Mouse (Mus musculus) liver, embryonic 11.5 days (tissue): ENCODE measurements at regions not wholly inside any gene's neighbourhood (a gene's known extent, or its start where the extent isn't known, plus 50 kb on each side); places are given as distances from the start of the nearest gene placed in this dataset.

Experiments used
- ATAC-seq: fragments of 200-750 bp; cut with Nextera tagmentation; replicated peaks from 2 replicates; pipeline ENCODE4 v1.8.0; 2017; ENCODE audit warnings: moderate number of reproducible peaks, mild to moderate bottlenecking, moderate TSS enrichment, moderate library complexity; ENCODE audit not compliant: low FRiP score
- DNase-seq: peaks from one replicate; pipeline ENCODE4 v3.0.0-alpha.2; 2017; ENCODE audit warnings: low spot score
- H3K27ac ChIP-seq: fragments of 300-500 bp; sonication (generic); 2 replicates; pipeline ENCODE4 v1.5.1; 2014; ENCODE audit warnings: mild to moderate bottlenecking, low read depth, low read length, control low read depth
- H3K27me3 ChIP-seq: fragments of 300-500 bp; sonication (generic); replicated peaks from 2 replicates; pipeline ENCODE4 v1.6.1; 2014; ENCODE audit warnings: low read length, mixed read lengths; ENCODE audit not compliant: control insufficient read depth, insufficient read depth
- H3K36me3 ChIP-seq: fragments of 300-500 bp; sonication (generic); 2 replicates; pipeline ENCODE4 v1.6.1; 2014; ENCODE audit warnings: mild to moderate bottlenecking, low read length, moderate library complexity, mixed read lengths; ENCODE audit not compliant: control insufficient read depth, insufficient read depth
- H3K4me1 ChIP-seq: fragments of 300-500 bp; sonication (generic); replicated peaks from 2 replicates; pipeline ENCODE4 v1.6.1; 2014; ENCODE audit warnings: low read length, mixed read lengths; ENCODE audit not compliant: control insufficient read depth, insufficient read depth
- H3K4me2 ChIP-seq: fragments of 300-500 bp; sonication (generic); 2 replicates; pipeline ENCODE4 v1.6.1; 2014; ENCODE audit warnings: mild to moderate bottlenecking, control low read depth, moderate library complexity
- H3K4me3 ChIP-seq: fragments of 300-500 bp; sonication (generic); 2 replicates; pipeline ENCODE4 v1.5.1; 2014; ENCODE audit warnings: low read depth, low read length, control low read depth
- H3K9ac ChIP-seq: fragments of 300-500 bp; sonication (generic); 2 replicates; pipeline ENCODE4 v1.6.1; 2014; ENCODE audit warnings: low read depth, low read length, control low read depth
- H3K9me3 ChIP-seq: fragments of 300-500 bp; sonication (generic); 2 replicates; pipeline ENCODE4 v1.6.1; 2016; ENCODE audit warnings: low read length, inconsistent platforms, mixed read lengths; ENCODE audit not compliant: control insufficient read depth
- WGBS: fragments of 180-500 bp; shearing (Covaris S2); extraction: QIAGEN DNeasy Blood & Tissue Kit; methylation state at CpG from one replicate; pipeline ENCODE4 v1.1.7; 2014; 5-methylcytosine and 5-hydroxymethylcytosine counted together

DNA sequence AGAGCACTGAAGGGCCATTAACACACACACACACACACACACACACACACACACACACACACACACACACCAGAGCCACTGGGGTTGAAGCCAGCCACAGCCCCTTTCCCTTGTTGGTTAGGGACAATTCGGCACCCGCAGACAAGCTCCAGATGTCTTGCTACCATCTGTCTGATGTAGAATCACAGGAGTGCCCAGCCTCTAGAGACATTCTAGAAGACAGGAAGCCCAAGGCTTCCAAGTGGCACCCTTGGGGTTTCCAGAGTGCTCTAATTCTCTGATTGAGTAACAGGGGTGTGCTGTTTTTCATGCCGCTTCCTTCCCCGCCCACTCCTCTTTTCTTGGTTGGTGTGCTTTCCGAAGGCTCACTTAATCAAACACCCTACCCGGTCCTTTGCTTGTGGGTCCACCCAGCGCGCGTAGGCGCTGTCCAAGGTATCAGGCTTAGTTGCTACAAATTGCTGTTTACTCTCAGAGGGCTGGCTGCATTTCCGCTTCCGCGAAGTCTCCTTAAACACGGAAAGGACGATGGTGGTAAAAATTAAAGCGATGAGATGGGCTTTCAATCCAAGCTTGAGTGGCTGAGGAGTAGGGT, 59.5 kb upstream of the Zbtb18 start:
- H3K9me3 ChIP-seq, result no peaks in the 10 kb centered on the region
- H3K27ac ChIP-seq, result no peak overlapping the region
- whole genome bisulfite sequencing, result 17% methylated on average over 16 of the region's 16 CpGs
- no peak overlapping the region for H3K9ac ChIP-seq
- H3K27me3 ChIP-seq, result no peaks in the 10 kb centered on the region
- ATAC-seq (no peak), DNase-seq (peak; percentile 49)
- no peaks in the 10 kb centered on the region for H3K4me1 ChIP-seq
- H3K36me3 ChIP-seq, result no peaks in the 10 kb centered on the region
- H3K4me3 ChIP-seq, result no peak overlapping the region
- H3K4me2 ChIP-seq, result no peak overlapping the region

DNA sequence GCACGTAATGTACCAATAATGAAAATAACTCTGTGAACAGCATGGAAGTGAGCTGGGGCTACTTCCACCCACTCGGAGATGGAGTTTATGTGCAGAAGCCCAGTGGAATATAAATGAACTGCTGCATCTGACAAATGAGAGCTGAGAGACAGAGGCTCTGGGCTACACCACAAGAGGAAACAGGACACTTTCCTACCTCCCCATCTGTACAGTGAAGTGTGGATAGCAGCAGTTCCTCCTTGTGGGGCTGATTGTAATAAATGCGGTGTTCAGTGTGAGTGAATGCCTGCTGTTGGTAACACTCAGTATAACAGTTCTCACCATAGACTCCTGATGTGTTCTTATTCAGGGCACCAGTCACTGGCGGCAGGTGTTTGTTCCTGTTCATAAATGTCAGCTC, 60.0 kb upstream of the Zbtb18 start:
- Histone ChIP-seq H3K4me3 (no peak overlapping the region), H3K9ac (no peak overlapping the region), H3K27ac (no peak overlapping the region), H3K27me3 (no peaks in the 10 kb centered on the region), H3K36me3 (no peaks in the 10 kb centered on the region), H3K4me1 (no peaks in the 10 kb centered on the region), H3K9me3 (no peaks in the 10 kb centered on the region), H3K4me2 (no peak overlapping the region)
- ATAC-seq, result no peak
- DNase-seq, result no peak
- 76% methylated on average over 4 of the region's 4 CpGs for WGBS

DNA sequence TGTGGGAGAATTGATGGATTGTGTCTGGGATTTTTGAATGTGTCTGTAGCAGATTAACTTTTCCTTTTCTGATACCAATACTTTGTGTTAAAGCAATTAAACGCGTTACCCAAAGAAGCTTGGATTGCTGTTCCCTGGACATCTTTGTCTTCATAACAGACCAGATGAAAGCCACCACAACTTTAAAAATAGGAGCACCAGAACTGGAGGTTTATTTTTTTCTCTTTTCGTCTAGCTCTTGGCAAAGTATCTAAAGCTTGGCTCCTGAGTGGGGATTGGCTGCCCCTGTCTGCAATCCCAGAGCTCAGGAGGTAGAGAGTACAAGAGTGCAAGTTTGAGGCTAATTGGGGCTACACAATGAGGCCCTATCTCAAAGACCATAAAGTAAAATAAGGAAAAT, 64.0 kb upstream of the Zbtb18 start:
- Histone ChIP-seq H3K9ac (no peak overlapping the region), H3K27ac (no peak overlapping the region), H3K4me2 (no peak overlapping the region), H3K4me1 (no peaks in the 10 kb centered on the region), H3K4me3 (no peak overlapping the region), H3K9me3 (no peaks in the 10 kb centered on the region), H3K36me3 (no peaks in the 10 kb centered on the region), H3K27me3 (no peaks in the 10 kb centered on the region)
- WGBS, result 83% methylated on average over 3 of the region's 3 CpGs
- DNase-seq (no peak), ATAC-seq (no peak)

DNA sequence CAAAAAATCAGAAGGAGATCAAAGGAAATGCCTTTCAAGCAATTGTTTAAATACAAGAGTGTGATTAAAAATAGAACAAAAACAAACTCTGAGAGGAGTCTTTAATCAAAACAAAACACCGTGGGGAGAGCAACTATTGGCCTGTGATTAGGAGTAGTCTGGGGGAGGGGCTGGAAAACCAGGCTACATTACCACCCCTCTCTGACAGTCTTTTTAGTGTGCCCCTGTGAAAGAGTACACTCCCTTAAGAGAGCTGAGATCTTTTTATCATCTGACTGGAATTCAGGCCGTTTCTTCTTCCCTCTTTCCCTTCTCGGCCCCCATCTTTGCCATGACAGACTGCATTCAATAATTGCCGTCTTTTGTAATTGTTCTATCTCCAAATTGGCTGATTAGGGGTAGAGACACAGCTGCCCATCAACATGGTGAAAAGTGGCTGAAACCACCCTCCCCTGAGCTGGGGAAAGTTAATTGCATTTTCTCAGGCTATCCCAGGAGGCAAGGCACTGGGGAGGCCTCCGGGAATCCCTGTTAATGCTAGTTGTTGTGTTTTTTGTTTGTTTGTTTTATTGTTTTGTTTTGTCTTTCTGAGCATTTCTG, 68.8 kb upstream of the Zbtb18 start:
- Histone ChIP-seq H3K4me2 (no peak overlapping the region), H3K9me3 (no peaks in the 10 kb centered on the region), H3K4me1 (no peaks in the 10 kb centered on the region), H3K4me3 (no peak overlapping the region), H3K27ac (no peak overlapping the region), H3K9ac (no peak overlapping the region), H3K36me3 (no peaks in the 10 kb centered on the region), H3K27me3 (no peaks in the 10 kb centered on the region)
- 19% methylated on average over 5 of the region's 5 CpGs for whole genome bisulfite sequencing
- DNase-seq, result no peak
- ATAC-seq, result no peak

DNA sequence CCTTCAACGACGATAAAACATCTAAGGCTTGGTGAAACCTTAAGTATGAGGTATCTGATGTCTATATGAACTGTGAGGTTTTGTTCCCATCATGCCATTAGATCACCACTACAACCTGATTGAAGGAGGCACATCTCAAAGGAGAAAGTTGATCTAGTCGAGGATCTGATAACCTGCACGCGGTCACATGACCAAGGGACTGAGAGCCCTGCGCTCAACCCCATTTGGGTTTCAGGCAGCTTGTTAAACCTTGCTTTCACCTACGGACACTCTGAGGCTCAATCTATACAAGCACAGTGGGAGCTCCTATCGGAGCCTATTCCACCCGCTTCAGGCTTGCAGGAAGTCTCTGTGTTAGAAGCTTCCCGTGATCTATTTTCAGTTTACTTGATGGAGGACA, 70.1 kb upstream of the Zbtb18 start:
- Histone ChIP-seq H3K4me2 (no peak overlapping the region), H3K36me3 (no peaks in the 10 kb centered on the region), H3K4me3 (no peak overlapping the region), H3K4me1 (no peaks in the 10 kb centered on the region), H3K27me3 (no peaks in the 10 kb centered on the region), H3K9ac (no peak overlapping the region), H3K9me3 (no peaks in the 10 kb centered on the region), H3K27ac (no peak overlapping the region)
- ATAC-seq (no peak), DNase-seq (no peak)
- 51% methylated on average over 10 of the region's 10 CpGs for WGBS

DNA sequence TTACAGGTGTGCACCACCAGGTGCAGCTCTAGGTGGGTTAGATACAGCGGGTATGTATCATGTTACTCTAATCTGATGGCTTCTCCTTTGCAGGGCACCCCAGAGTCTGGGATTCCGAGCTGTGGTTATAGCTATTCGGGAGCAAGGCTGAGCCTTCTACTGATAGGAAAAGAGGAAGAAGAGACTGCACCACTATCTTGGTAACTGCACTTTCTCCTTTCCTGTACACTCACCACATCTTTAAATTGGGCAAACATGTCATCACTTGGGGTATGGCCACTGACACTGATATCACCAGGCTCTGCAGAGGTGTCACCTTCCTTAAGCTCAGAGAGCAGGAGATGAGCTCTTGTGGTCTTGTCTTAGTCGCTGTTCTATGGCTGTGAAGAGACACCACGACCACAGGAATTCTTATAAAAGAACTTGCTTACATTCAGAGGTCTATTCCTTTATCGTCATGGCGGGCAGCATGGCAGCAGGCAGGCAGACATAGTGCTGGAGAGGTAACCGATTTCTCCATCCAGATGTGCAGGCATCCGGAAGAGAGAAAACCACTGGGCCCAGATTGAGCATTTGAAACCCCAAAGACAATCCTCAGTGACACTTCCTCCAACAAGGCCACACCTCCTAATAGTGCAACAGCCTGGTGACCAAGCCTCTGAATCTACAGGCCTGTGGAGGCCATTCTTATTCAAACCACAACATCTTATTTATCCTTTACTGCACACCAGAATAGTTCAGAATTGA, 74.1 kb upstream of the Zbtb18 start:
- no peak overlapping the region for H3K4me2 ChIP-seq
- no peaks in the 10 kb centered on the region for H3K27me3 ChIP-seq
- no peak overlapping the region for H3K9ac ChIP-seq
- ATAC-seq (no peak), DNase-seq (no peak)
- H3K36me3 ChIP-seq, result no peaks in the 10 kb centered on the region
- no peak overlapping the region for H3K27ac ChIP-seq
- WGBS, result 36% methylated on average over 9 of the region's 9 CpGs
- H3K9me3 ChIP-seq, result no peaks in the 10 kb centered on the region
- H3K4me1 ChIP-seq, result no peaks in the 10 kb centered on the region
- H3K4me3 ChIP-seq, result no peak overlapping the region

DNA sequence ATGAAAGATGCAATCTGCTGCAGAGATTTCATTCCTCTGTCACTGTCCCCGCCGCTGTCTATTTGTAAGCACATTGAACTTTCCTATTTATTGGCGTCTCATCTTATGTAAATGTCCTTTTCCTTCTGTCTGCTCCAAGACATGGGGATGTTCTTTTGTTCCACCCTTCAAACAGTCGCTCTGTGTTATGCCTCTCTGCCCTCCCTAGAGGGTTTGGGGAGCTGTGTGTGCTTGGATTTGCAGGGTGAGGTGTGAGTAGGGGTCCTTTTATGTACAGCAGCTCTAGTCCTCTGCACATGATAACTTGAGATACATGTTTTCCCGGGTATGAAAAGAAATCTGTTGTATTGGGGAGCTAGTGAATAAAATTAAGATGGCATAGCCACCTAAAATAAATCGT, 75.2 kb upstream of the Zbtb18 start:
- no peak overlapping the region for H3K27ac ChIP-seq
- H3K27me3 ChIP-seq, result no peaks in the 10 kb centered on the region
- H3K4me1 ChIP-seq, result no peaks in the 10 kb centered on the region
- no peak for DNase-seq
- no peak overlapping the region for H3K4me2 ChIP-seq
- 79% methylated on average over 6 of the region's 6 CpGs for WGBS
- H3K36me3 ChIP-seq, result no peaks in the 10 kb centered on the region
- no peak overlapping the region for H3K4me3 ChIP-seq
- no peaks in the 10 kb centered on the region for H3K9me3 ChIP-seq
- no peak overlapping the region for H3K9ac ChIP-seq
- ATAC-seq, result no peak

DNA sequence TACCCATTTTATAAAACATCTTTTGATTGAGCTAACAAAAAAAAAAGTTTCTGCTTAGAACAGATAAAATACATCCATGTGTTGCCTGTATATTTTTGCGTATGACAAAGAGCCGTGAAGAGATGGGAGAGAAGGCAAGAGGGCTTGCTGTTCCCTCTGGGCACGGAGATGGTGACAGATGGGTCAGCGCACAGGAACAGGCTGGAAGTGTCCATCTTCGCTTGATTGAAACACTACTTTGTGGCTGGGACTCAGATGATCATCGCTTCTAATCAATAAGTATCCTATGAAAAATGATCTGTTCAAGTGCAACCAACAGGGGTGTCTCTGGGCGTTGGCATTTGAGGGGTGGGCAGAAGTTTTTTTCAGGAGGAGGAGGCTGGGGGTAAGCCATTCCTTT, 75.7 kb upstream of the Zbtb18 start:
- no peak overlapping the region for H3K4me2 ChIP-seq
- ATAC-seq (no peak), DNase-seq (no peak)
- H3K27ac ChIP-seq, result no peak overlapping the region
- H3K9me3 ChIP-seq, result no peaks in the 10 kb centered on the region
- 81% methylated on average over 7 of the region's 7 CpGs for WGBS
- no peaks in the 10 kb centered on the region for H3K4me1 ChIP-seq
- no peak overlapping the region for H3K4me3 ChIP-seq
- no peaks in the 10 kb centered on the region for H3K27me3 ChIP-seq
- H3K9ac ChIP-seq, result no peak overlapping the region
- no peaks in the 10 kb centered on the region for H3K36me3 ChIP-seq

DNA sequence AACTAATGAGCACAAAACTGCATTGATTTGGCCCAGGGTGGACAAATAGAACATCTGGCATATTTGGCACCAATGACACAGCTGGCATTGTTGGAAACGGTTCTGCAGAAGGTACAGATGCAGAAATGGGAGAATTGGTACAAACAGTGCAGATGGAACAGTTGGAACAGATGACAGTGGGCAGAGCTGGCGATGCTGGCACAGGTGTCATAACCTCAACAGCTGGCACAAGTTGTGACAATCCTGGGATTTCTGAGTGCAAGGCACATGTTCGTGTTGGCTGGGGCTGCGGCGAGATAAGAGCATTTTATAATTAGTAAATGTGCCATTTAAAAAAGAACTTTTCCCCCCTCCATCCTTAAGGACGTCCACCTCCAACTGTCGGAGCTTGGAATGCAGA, 77.8 kb upstream of the Zbtb18 start:
- H3K4me3 ChIP-seq, result no peak overlapping the region
- ATAC-seq, result no peak
- no peak overlapping the region for H3K4me2 ChIP-seq
- H3K9ac ChIP-seq, result no peak overlapping the region
- WGBS, result 85% methylated on average over 7 of the region's 7 CpGs
- H3K4me1 ChIP-seq, result no peaks in the 10 kb centered on the region
- no peak overlapping the region for H3K27ac ChIP-seq
- no peaks in the 10 kb centered on the region for H3K36me3 ChIP-seq
- no peak for DNase-seq
- H3K27me3 ChIP-seq, result no peaks in the 10 kb centered on the region
- no peaks in the 10 kb centered on the region for H3K9me3 ChIP-seq
